ENCODE assay signal across 8 mouse cellular contexts in the genomic region with DNA sequence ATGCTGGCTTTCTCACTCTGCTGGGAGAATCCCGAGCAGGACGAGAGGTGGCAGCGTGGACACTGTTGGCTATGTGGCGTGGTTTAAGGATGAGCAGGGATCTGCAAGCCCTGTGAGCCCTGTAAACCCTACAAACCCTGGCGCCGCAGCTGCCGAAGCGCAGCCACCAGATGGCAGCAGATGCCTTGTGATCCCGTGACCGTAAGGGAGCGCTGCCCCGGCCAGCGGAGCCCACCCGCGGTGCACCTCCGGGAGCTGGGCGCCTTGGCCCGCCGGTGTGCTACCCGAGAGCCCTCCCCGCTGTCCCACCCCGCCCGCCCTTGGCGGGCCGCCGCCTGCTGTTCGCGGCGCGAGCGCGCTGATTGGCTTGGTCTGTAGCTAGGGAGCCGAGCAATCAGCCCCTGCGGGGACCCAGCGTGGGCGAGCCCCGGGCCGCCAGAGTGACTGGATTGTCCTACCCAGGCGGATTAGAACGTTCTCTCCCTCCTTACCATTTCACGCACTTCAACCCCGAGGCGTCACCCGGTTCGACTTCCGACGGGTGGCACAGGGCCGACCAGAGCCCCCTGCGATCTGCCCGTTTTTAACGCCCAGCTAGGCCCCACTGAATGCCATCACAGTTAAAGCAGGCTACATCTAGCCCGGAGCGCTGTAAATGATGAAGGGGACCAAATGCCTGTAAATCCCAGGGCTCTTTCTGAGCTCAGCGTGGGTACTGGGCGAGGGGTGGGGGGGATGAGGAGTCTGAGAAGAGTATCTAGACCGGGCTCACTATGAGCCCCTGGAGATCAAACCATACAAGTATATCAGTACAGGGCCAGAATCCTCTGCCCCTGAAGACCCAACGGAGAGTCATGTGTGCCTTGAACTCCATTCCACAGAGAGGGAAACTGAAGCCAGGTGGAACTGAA. TPM values are rescaled to one million over a fixed set of nuclear protein-coding genes. Genes with fewer than 3 reads are reported as not detected.
A peak's percentile ranks its signal among the peaks of the same experiment; 100 is the strongest.
DNase-seq lines count a peak whose midpoint lies in the region; ATAC-seq lines count a peak whose summit lies in the region.

No protein-coding gene starts in this region.

- peak; percentile 91 for DNase-seq in R1 (ENCODE audit: low read depth, low spot score)
- DNase-seq in cerebellum, postnatal 14 days, result peak; percentile 94
- peak; percentile 81 to 85 for DNase-seq in frontal cortex, postnatal 14 days (ENCODE audit: low spot score in 2 of 2)
- DNase-seq in layer of hippocampus, postnatal 25 days (ENCODE audit: extremely low spot score in 1 of 2, low spot score in 1 of 2), result peak; percentile 89 to 93
- peak; percentile 89 for DNase-seq in lung, postnatal 14 days
- peak; percentile 82 for DNase-seq in retina, adult 2 months (ENCODE audit: low read depth, low spot score)
- peak; percentile 86 to 89 for DNase-seq in thymus, postnatal 36 days

- 2% methylated on average over 57 of the region's 57 CpGs for WGBS in hindbrain, embryonic 13.5 days

- no peaks in the 10 kb centered on the region for H3K27me3 ChIP-seq in hindbrain, embryonic 13.5 days

- H3K27ac ChIP-seq in hindbrain, embryonic 13.5 days, result peak overlapping the region; percentile 74

- H3K36me3 ChIP-seq in hindbrain, embryonic 13.5 days, result no peaks in the 10 kb centered on the region

- H3K4me2 ChIP-seq in hindbrain, embryonic 13.5 days, result peak overlapping the region; percentile 65

- ATAC-seq in hindbrain, embryonic 13.5 days (ENCODE audit: low FRiP score), result peak; percentile 90

- H3K9ac ChIP-seq in hindbrain, embryonic 13.5 days, result peak overlapping the region; percentile 78

- H3K4me3 ChIP-seq in hindbrain, embryonic 13.5 days, result peak overlapping the region; percentile 60

- peaks cover 11% of the 10 kb centered on the region for H3K4me1 ChIP-seq in hindbrain, embryonic 13.5 days (replicated peaks)

- no peaks in the 10 kb centered on the region for H3K9me3 ChIP-seq in hindbrain, embryonic 13.5 days

RNA-seq across cellular contexts. Expression of gene Uri1, which starts 38.0 kb away (rescaled TPM):
- 35.7 and 36.1 TPM in 2 replicates for polyA plus RNA-seq in hindbrain, embryonic 13.5 days (2015; fragmentation: Nextera tagmentation; extraction: Ambion mirVana)
- 10 to 100 TPM; 38.2 to 42.4 TPM for total RNA-seq in layer of hippocampus, postnatal 25 days (2021)

RNA-seq across cellular contexts. Expression of gene Ccne1, which starts 46.0 kb away (rescaled TPM):
- polyA plus RNA-seq in hindbrain, embryonic 13.5 days (2015; fragmentation: Nextera tagmentation; extraction: Ambion mirVana), result 15.9 and 16.1 TPM in 2 replicates
- total RNA-seq in layer of hippocampus, postnatal 25 days (2021), result 10 to 100 TPM; 13.1 to 13.4 TPM

Comparison
In these comparisons a context has a peak if more than half of its experiments do, and no peak if none do; other contexts are left out.
1. Peak in every context shown above with its lines: DNase-seq, ATAC-seq, H3K4me3 ChIP-seq and H3K27ac ChIP-seq.